Mouse (Mus musculus) layer of hippocampus, adult 9-10 months (tissue): ENCODE results near the gene Yju2.
A peak's percentile ranks its signal among the peaks of the same experiment; 100 is the strongest.

Experiments
- DNase-seq: peaks from one replicate; pipeline ENCODE4 v3.0.0; 2022; ENCODE audit warnings: low spot score

The Yju2 gene

DNA sequence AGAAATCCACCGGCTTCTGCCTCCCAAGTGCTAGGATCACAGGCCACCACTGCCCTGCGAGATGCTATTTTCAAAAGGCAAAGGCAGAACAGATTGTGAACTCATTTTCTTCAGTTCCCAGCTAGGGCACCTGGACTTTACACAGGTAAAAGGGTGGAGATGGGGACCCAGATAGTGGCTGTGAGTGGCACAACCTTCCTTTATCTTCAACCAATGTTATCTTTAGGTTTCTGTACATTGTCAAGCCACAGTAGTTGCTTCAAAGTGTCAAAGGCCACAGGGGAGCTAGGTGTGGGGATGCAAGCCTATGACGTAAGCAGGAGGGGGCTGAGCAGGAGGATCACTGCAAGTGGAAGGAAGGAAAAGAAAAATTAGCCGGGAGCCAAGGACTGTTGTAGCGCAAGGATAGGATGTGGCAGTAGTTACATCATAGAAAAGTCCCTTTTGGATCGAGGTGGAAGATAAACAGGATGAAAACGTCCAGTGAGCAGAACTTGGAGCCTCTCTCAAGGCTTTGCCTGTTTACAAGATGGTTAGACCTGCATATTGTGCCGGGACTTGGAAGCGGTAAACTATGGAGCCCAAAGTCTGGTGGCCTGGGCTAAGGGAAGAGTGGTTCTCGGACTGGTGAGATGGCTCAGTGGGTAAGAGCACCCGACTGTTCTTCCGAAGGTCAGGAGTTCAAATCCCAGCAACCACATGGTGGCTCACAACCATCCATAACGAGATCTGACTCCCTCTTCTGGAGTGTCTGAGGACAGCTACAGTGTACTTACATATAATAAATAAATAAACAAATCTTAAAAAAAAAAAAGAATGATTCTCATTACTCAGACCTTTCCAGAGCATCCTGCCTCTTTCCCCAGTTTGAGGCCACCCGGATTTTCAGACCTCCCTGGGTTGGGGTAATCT, 48.8 kb downstream of the Yju2 start:
- DNase-seq: no peak

DNA sequence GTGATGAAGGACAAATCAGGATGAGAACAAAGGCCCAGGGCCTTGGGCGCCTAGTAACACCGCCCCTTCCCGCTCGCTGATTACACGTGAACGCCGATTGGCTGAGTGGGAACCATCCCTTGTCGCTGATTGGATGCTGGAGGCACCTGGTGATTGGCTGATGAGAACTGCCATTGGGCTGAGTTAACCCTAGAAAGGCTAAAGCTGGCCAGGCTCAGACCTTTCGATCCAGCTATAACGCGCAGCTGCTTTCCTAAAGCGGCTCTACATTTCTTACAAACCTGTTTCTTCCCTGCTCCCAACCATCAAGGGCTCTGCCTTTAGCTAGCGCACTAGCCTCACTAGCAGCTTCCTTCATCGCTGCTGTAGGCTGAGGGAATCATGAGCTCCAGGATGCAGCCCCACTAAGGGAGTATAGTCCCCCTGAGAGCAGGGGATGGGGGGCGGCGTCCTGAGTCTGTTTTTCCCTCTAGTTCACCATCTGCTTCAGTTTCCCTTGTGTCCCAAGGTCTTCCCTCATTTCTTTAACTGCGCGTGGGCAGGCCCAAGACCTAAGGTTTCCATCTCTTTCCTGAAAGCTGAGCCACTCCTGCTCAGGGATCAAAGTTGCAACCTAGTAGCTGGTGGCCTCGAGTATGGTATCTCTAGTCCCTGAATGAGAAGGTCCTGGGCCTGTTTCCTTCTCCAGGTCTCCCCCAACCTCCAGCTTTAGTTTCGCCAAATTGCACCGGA, 49.6 kb downstream of the Yju2 start:
- peak; percentile 86 for DNase-seq

DNA sequence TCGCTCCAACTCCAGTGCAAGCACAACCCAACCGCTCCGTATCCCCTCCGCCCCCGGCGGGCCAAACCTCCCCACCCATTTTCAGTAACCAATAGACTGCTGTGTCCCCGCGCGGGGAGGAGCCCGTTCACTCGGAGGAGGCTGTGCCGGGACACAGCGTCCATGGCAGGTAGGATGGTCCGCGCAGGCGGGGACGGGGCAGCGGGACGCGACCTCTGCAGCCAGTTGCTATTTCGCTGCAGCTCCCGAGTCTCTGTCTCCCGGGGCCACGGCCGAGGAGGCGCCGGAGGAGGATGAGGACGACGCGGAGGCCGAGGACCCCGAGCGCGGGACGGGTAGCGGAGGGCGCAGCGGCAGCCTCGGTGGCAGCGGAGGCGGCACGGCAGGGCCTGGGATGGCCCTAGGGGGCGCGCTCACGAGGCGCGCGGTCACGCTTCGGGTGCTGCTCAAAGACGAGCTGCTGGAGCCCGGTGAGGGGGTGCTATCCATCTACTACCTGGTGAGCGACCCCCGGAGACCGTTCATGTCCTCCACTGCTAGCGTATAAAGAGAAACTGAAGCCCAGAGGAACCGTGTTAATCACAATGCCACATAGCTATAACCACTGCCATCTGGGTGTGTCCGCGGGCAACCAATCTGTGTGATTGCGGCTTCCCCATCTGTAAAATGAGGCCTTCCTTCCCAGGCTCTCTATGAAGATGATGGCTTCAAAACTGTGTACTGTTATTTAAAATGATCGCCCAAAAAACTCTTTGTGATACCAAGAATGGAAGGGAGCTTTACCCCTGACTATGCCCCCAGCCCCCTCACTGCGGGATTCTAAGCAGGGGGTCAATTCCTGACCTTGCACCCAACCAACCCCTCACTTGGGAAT, 50.4 kb downstream of the Yju2 start:
- DNase-seq: peak; percentile 67

DNA sequence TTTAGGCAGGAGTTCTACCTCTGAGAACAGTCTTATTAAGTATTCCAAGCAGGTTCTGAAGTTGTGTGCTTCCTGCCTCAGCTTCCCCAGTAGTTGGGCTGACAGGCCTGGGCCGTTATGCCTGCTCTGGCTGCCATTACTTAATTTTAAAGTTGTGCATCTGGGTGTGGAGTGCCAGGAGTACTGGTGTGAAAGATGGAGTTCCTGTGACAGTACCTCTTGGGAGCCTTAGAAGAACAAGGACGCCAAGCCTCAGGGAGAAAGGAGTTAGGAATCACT, 51.0 kb downstream of the Yju2 start:
- DNase-seq: no peak

- DNase-seq: no peak
Measured at GRCm38 (mm10) chr17:56010255-56010654, 51.4 kb downstream of the Yju2 start.

DNA sequence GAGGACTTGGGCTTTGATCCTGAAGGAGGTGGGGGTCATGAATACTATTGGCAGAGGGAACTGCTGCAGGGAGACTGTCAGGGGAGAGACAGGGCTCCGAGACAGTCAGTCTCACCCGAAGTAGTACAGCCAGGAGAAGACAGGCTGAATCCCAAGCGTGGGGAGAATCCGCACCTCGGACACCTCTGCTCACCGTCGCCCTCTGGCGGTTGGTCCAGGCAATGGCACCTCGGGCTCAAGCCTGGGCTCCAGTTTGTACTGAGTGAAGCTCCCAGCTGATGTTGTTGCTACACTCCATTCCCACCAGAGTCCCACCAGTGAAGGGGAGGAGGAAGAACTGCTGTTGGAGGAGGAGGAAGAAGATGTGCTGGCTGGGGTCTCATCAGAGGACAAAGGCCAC, 51.8 kb downstream of the Yju2 start:
- DNase-seq: peak; percentile 63

DNA sequence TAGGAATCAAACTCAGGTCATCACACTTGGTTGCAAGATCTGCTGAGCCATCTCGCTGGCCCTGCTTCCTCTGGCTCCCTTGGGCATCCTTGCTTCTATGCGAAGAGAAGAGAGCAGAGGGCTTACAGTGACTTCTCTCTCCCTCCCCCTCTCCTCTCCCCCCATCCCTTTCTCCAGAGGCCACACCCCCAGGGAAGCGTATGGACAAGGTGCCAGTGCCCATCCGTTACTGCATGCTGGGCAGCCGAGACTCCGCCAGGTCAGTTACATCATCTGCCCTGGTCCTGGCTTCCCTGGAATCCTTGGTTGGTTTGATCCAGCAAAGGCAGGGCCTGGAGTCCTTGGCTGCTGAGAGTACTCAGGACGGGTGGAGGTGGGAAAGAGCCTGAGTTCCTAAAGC, 52.5 kb downstream of the Yju2 start:
- DNase-seq: no peak

DNA sequence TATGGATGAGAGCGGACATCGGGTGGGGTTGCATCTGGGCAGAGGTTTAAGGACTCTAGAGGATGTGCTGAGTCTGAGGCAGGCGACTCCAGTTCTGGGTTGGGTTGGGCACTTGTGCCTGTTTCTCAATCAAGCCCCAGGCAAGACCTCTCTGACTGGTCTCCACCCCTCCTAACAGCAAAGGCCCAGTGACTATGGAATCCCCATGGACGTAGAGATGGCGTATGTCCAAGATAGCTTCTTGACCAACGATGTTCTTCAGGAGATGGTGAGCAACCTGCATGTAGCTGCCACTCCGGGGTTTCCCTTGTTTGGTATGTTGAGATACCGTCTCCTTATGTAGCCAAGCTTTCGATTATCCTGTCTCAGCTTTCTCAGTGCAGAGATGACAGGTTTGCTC, 56.4 kb downstream of the Yju2 start:
- DNase-seq: no peak

DNA sequence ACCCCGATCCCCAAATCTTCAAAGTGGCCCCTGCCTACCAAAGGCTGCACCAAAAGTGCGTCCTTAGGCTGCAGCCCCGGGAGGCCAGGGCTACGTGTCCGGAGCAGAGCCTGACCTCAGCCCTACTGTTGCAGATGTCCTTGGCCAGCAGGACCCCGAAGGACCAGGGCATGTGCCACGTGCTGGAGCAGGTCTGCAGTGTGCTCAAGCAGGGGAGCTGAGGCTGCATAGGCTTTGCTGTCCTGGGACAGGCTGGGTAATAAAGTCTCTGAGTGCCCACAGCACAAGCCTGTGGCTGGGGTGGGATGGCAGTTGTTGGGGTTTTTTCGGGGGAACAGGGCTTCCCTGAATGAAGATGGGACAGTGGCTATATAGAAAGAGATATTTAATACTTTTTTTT, 57.5 kb downstream of the Yju2 start:
- no peak for DNase-seq

GRCm38 (mm10) chr17:56016793-56017785, 58.2 kb downstream of the Yju2 start:
- DNase-seq: no peak

DNA sequence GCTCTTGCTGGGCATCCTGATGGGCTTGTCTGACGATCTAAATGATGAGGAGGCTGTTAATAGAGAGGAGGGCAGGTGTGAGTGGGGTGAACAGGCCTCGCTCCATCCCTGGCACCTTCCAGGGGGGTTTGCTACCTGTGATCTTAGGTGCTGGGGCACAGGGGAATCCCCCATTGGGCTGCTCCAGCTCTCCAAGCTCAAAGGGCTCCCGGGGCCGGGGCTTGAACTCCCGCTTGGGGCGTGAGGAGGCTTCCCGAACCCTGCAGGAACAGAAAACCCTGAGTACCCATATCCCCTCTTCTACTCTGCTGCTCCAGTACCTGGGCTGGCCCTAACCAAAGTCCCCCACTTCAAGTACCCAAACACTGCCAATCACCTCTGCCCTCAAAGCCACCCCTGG, 58.9 kb downstream of the Yju2 start:
- DNase-seq: no peak
